Mouse (Mus musculus): ENCODE results near the gene S100pbp. TPM values are rescaled to one million over a fixed set of nuclear protein-coding genes. Genes with fewer than 3 reads are reported as not detected.
A peak's percentile ranks its signal among the peaks of the same experiment; 100 is the strongest.

S100pbp gene
- polyA plus RNA-seq, 1 experiment, result 6.4 TPM

GRCm38 (mm10) chr4:129111350-129111749 is 78.2 kb downstream of the S100pbp start:
- TF ChIP-seq CTCF (IDR thresholded peaks at IDR 0.05; ENCODE audit: extremely low read depth, insufficient read length, insufficient replicate concordance, low read depth, low read length) (peak; percentile 60; the same call in 1 of the 2 replicates), POLR2A (IDR thresholded peaks at IDR 0.05; ENCODE audit: low read depth, low read length) (no peak)
- 55% methylated on average over 11 of the region's 11 CpGs for WGBS
- Histone ChIP-seq H3K27ac (ENCODE audit: insufficient read depth, low read depth, low read length) (no peak overlapping the region), H3K4me1 (ENCODE audit: control insufficient read depth, insufficient read depth, insufficient read length, low read length) (peaks cover 28% of the 10 kb centered on the region), H3K27me3 (ENCODE audit: control insufficient read depth, insufficient read depth, low read length) (no peaks in the 10 kb centered on the region), H3K4me3 (ENCODE audit: low read depth, low read length) (no peak overlapping the region), H3K36me3 (ENCODE audit: control insufficient read depth, insufficient read depth, low read length) (peaks cover 40% of the 10 kb centered on the region)

DNA sequence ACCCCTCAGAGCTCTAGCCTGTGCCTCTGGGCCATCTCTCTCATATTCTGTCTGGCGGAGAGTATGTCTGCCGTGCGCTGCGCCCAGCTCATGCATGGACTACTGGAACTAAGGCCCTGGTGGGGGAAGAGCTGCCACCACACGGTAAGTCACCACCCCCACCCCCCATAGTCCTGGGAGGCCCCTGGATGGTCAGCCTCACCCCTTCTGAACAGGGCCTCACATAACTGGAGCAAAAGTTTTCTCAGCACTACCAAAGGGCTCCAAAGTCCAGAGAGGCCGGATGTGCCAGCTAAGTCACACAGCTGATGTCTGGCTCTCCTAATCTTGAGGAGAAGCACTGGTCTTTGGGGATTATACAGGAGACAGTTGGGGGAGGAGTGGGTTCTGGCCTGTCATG is 78.7 kb downstream of the S100pbp start:
- WGBS, result 73% methylated on average over 6 of the region's 6 CpGs
- TF ChIP-seq CTCF (IDR thresholded peaks at IDR 0.05; ENCODE audit: extremely low read depth, insufficient read length, insufficient replicate concordance, low read depth, low read length) (no peak), POLR2A (IDR thresholded peaks at IDR 0.05; ENCODE audit: low read depth, low read length) (no peak)
- peaks cover 28% of the 10 kb centered on the region for H3K4me1 ChIP-seq (ENCODE audit: control insufficient read depth, insufficient read depth, insufficient read length, low read length)
- H3K27ac ChIP-seq (ENCODE audit: insufficient read depth, low read depth, low read length), result peak overlapping the region; percentile 32; the same call in 1 of the 2 replicates
- no peaks in the 10 kb centered on the region for H3K27me3 ChIP-seq (ENCODE audit: control insufficient read depth, insufficient read depth, low read length)
- no peak overlapping the region for H3K4me3 ChIP-seq (ENCODE audit: low read depth, low read length)
- peaks cover 40% of the 10 kb centered on the region for H3K36me3 ChIP-seq (ENCODE audit: control insufficient read depth, insufficient read depth, low read length)

GRCm38 (mm10) chr4:129108624-129109023 is 80.9 kb downstream of the S100pbp start:
- H3K4me1 ChIP-seq (ENCODE audit: control insufficient read depth, insufficient read depth, insufficient read length, low read length), result peaks cover 39% of the 10 kb centered on the region
- H3K4me3 ChIP-seq (ENCODE audit: low read depth, low read length), result peak overlapping the region; percentile 55
- H3K27ac ChIP-seq (ENCODE audit: insufficient read depth, low read depth, low read length), result 0 out of 2 replicates have a peak overlapping the region, but pooled peaks have one; percentile 5
- TF ChIP-seq CTCF (IDR thresholded peaks at IDR 0.05; ENCODE audit: extremely low read depth, insufficient read length, insufficient replicate concordance, low read depth, low read length), result no peak
- TF ChIP-seq POLR2A (IDR thresholded peaks at IDR 0.05; ENCODE audit: low read depth, low read length), result no peak
- peaks cover 40% of the 10 kb centered on the region for H3K36me3 ChIP-seq (ENCODE audit: control insufficient read depth, insufficient read depth, low read length)
- 37% methylated on average over 7 of the region's 7 CpGs for WGBS
- no peaks in the 10 kb centered on the region for H3K27me3 ChIP-seq (ENCODE audit: control insufficient read depth, insufficient read depth, low read length)

DNA sequence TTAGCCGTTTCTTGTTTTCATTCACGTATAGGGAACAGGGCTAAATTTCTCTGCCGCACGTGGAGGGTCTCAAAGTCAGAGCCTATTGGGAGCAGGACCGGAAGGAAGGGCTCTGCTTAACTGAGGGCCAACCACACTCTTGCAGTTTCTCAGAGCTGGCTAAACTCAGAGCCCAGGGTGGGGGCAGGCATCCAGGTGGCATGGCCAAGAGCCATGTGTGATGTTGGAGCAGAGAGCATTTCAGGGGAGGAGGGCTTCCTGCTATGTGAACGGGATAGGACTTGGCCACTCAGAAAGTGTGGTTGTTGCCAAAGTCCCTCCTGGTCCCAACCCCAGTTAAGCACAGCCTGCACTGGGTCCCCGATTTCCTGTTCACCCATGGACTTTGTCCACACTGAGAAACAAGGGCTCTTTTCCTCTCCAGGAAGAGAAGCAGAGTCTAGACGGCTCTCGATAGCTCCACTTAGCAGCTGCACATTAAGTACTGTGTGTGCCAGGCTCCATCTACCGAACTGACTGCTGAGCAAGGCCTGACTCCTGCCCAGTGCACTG is 82.1 kb downstream of the S100pbp start:
- 16% methylated on average over 10 of the region's 10 CpGs for WGBS
- no peaks in the 10 kb centered on the region for H3K27me3 ChIP-seq (ENCODE audit: control insufficient read depth, insufficient read depth, low read length)
- H3K27ac ChIP-seq (ENCODE audit: insufficient read depth, low read depth, low read length), result peak overlapping the region; percentile 91
- H3K36me3 ChIP-seq (ENCODE audit: control insufficient read depth, insufficient read depth, low read length), result peaks cover 35% of the 10 kb centered on the region
- peaks cover 38% of the 10 kb centered on the region for H3K4me1 ChIP-seq (ENCODE audit: control insufficient read depth, insufficient read depth, insufficient read length, low read length)
- H3K4me3 ChIP-seq (ENCODE audit: low read depth, low read length), result peak overlapping the region; percentile 55
- peak; percentile 59; the same call in 1 of the 2 replicates for TF ChIP-seq POLR2A (IDR thresholded peaks at IDR 0.05; ENCODE audit: low read depth, low read length)
- no peak for TF ChIP-seq CTCF (IDR thresholded peaks at IDR 0.05; ENCODE audit: extremely low read depth, insufficient read length, insufficient replicate concordance, low read depth, low read length)

GRCm38 (mm10) chr4:129106073-129106472 is 83.5 kb downstream of the S100pbp start:
- 18% methylated on average over 9 of the region's 9 CpGs for WGBS
- TF ChIP-seq CTCF (IDR thresholded peaks at IDR 0.05; ENCODE audit: extremely low read depth, insufficient read length, insufficient replicate concordance, low read depth, low read length), result no peak
- TF ChIP-seq POLR2A (IDR thresholded peaks at IDR 0.05; ENCODE audit: low read depth, low read length), result no peak
- no peaks in the 10 kb centered on the region for H3K27me3 ChIP-seq (ENCODE audit: control insufficient read depth, insufficient read depth, low read length)
- H3K27ac ChIP-seq (ENCODE audit: insufficient read depth, low read depth, low read length), result peak overlapping the region; percentile 95
- H3K36me3 ChIP-seq (ENCODE audit: control insufficient read depth, insufficient read depth, low read length), result peaks cover 22% of the 10 kb centered on the region
- H3K4me3 ChIP-seq (ENCODE audit: low read depth, low read length), result peak overlapping the region; percentile 92
- H3K4me1 ChIP-seq (ENCODE audit: control insufficient read depth, insufficient read depth, insufficient read length, low read length), result peaks cover 36% of the 10 kb centered on the region

GRCm38 (mm10) chr4:129105356-129105755 is 84.2 kb downstream of the S100pbp start, which contains the start of gene Tmem54:
Gene Tmem54, plus strand, starts transcription at chr4:129105548.
- 3% methylated on average over 40 of the region's 40 CpGs for WGBS
- Histone ChIP-seq H3K4me1 (ENCODE audit: control insufficient read depth, insufficient read depth, insufficient read length, low read length) (peaks cover 31% of the 10 kb centered on the region), H3K4me3 (ENCODE audit: low read depth, low read length) (peak within 1 kb of the TSS; percentile 92), H3K27ac (ENCODE audit: insufficient read depth, low read depth, low read length) (peak within 1 kb of the TSS; percentile 97), H3K36me3 (ENCODE audit: control insufficient read depth, insufficient read depth, low read length) (peaks cover 16% of the 10 kb centered on the region), H3K27me3 (ENCODE audit: control insufficient read depth, insufficient read depth, low read length) (no peaks in the 10 kb centered on the region)
- TF ChIP-seq CTCF (IDR thresholded peaks at IDR 0.05; ENCODE audit: extremely low read depth, insufficient read length, insufficient replicate concordance, low read depth, low read length) (no peak), POLR2A (IDR thresholded peaks at IDR 0.05; ENCODE audit: low read depth, low read length) (peak; percentile 67)

DNA sequence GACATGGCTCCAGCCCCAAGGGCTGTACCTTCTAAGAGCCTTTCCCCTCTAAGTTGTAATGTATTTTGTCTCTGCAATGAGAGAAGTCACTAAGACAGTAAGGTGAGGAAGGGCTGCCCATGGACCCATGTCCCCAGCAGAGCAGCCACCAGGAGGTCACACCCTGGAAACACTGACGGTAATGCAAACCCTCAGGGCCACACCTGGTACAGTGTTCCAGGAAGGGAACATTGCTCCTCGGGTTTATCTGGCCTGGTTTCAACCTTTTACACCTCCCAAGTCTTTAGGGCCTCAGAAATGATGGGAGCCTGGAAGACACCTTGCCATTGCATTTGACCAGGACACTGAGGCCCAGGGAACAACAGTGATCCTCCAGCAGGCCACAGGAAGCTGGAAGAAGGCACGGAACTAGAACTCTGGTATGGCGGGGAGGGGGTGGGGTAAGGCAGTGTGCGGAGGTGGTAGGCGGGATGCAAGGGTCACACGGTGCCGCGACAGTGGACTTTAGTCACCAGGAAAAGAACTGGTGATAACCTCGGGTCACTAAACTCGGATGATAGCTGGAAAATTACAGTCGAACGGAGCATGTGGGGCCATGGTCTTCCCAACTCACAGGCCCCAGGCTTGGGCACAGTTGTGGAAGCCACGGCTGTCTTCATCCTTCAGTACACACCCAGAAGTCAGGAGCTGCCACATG is 87.2 kb downstream of the S100pbp start:
- WGBS, result 27% methylated on average over 14 of the region's 14 CpGs
- H3K27ac ChIP-seq (ENCODE audit: insufficient read depth, low read depth, low read length), result peak overlapping the region; percentile 99

More for the DNA sequence above, 87.2 kb downstream of the S100pbp start:
- Histone ChIP-seq H3K4me1 (ENCODE audit: control insufficient read depth, insufficient read depth, insufficient read length, low read length) (peaks cover 23% of the 10 kb centered on the region), H3K27me3 (ENCODE audit: control insufficient read depth, insufficient read depth, low read length) (no peaks in the 10 kb centered on the region), H3K36me3 (ENCODE audit: control insufficient read depth, insufficient read depth, low read length) (no peaks in the 10 kb centered on the region), H3K4me3 (ENCODE audit: low read depth, low read length) (peak overlapping the region; percentile 44)
- TF ChIP-seq CTCF (IDR thresholded peaks at IDR 0.05; ENCODE audit: extremely low read depth, insufficient read length, insufficient replicate concordance, low read depth, low read length), result peak; percentile 27; the same call in 1 of the 2 replicates
- no peak for TF ChIP-seq POLR2A (IDR thresholded peaks at IDR 0.05; ENCODE audit: low read depth, low read length)

Other genes with a start within 250 kb of the S100pbp start
- 2.3 and 3.2 TPM in 2 replicates for gene Azin2, start 227.3 kb downstream of the S100pbp start, polyA plus RNA-seq (2012; rRNA removed)
- gene Ak2, start 197.8 kb downstream of the S100pbp start, polyA plus RNA-seq (2012; rRNA removed), result 42.5 and 79.2 TPM in 2 replicates
- 99.3 and 218 TPM in 2 replicates for gene Rnf19b, start 131.5 kb downstream of the S100pbp start, polyA plus RNA-seq (2012; rRNA removed)
- gene Tmem54, start 84.2 kb downstream of the S100pbp start, polyA plus RNA-seq (2012; rRNA removed), result 473 and 851 TPM in 2 replicates
- gene Hpca, start 67.7 kb downstream of the S100pbp start, polyA plus RNA-seq (2012; rRNA removed), result 0.56 and 0.72 TPM in 2 replicates
- 0.36 and 0.87 TPM in 2 replicates for gene Fndc5, start 52.7 kb downstream of the S100pbp start, polyA plus RNA-seq (2012; rRNA removed)
- 5.5 and 7.8 TPM in 2 replicates for gene Yars, start within 50 bp of the S100pbp start, polyA plus RNA-seq (2012; rRNA removed)
- 102 and 267 TPM in 2 replicates for gene C77080, start 71.7 kb upstream of the S100pbp start, polyA plus RNA-seq (2012; rRNA removed)
- gene Sync, start 97.9 kb upstream of the S100pbp start, polyA plus RNA-seq (2012; rRNA removed), result 0.34 and 0.37 TPM in 2 replicates
- gene Rbbp4, start 145.6 kb upstream of the S100pbp start, polyA plus RNA-seq (2012; rRNA removed), result 3.7 and 6.1 TPM in 2 replicates
- gene Zbtb8os, start 146.0 kb upstream of the S100pbp start, polyA plus RNA-seq (2012; rRNA removed), result 5.4 and 9.6 TPM in 2 replicates
- gene Zbtb8a, start 188.4 kb upstream of the S100pbp start, polyA plus RNA-seq (2012; rRNA removed), result 2.3 and 5.0 TPM in 2 replicates